Comparison of ENCODE assay signal across 20 mouse cellular contexts in the genomic region with DNA sequence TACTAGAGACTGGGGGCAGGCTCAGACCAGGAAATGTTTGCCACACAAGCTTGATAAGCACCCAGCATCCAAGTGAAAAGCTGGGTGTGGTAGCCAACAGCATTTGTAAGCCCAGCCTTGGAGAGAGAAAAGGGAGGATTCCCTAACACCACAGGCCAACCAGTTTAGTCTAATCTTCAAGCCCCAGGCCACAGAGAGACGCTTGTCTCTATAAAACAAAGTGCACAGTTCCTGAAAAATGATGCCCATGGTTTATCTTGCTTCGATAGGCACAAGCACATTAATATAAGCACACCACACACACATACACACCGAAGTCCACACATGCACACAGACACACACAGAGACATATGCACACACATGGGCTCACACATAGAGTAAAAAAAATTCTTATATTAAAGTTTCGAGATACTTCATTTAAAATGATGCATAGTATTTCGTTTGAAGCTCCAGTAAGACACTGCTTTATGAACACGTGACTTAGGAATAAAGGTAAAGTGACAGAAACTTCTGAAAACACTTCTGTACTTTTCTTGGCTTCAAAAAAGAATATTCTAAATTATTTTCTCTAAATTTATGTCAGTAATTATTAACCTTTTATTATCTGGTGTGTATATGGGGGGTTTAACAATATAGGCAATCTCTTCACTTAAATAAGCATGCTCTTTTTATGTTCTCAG. TPM values are rescaled to one million over a fixed set of nuclear protein-coding genes. Genes with fewer than 3 reads are reported as not detected.
DNase-seq lines count a peak whose midpoint lies in the region; ATAC-seq and TF ChIP-seq lines count a peak whose summit lies in the region.
"Had no signal": no experiment of that assay in that cellular context is flagged by ENCODE, and none has a peak within 500 bp of the region (broad histone marks: within the 10 kb centered on the region; RNA-seq: fewer than 3 reads in every experiment).

No protein-coding gene starts in this region.

- H3K9ac ChIP-seq in MEL (ENCODE audit: control insufficient read depth, low read depth, low read length, poor library complexity, severe bottlenecking), result no peak overlapping the region
- no peak overlapping the region for H3K9ac ChIP-seq in liver, embryonic 16.5 days (ENCODE audit: low read depth, low read length)
- no peak overlapping the region for H3K9ac ChIP-seq in kidney, embryonic 16.5 days (replicated peaks; ENCODE audit: low read length)
- H3K9ac ChIP-seq: limb, embryonic 13.5 days; midbrain, embryonic 12.5 days; neural tube, embryonic 15.5 days had no signal

- H3K9me3 ChIP-seq in MEL (replicated peaks; ENCODE audit: insufficient read depth, low read length), result no peaks in the 10 kb centered on the region
- H3K9me3 ChIP-seq in liver, embryonic 16.5 days (replicated peaks; ENCODE audit: control insufficient read depth, low read length), result no peaks in the 10 kb centered on the region
- H3K9me3 ChIP-seq in kidney, embryonic 16.5 days (ENCODE audit: low read length), result no peaks in the 10 kb centered on the region
- no peaks in the 10 kb centered on the region for H3K9me3 ChIP-seq in forebrain, embryonic 10.5 days
- H3K9me3 ChIP-seq: limb, embryonic 13.5 days; midbrain, embryonic 12.5 days; neural tube, embryonic 15.5 days had no signal

- H3K27me3 ChIP-seq in MEL (ENCODE audit: control insufficient read depth in 1 of 2, insufficient read depth in 2 of 2, low read length in 2 of 2), result no peaks in the 10 kb centered on the region
- H3K27me3 ChIP-seq in liver, embryonic 16.5 days (ENCODE audit: control insufficient read depth, insufficient read depth, low read depth, low read length), result no peaks in the 10 kb centered on the region
- H3K27me3 ChIP-seq in kidney, embryonic 16.5 days (ENCODE audit: insufficient read depth, low read length), result no peaks in the 10 kb centered on the region
- no peaks in the 10 kb centered on the region for H3K27me3 ChIP-seq in forebrain, embryonic 10.5 days (ENCODE audit: poor library complexity, severe bottlenecking)
- H3K27me3 ChIP-seq: limb, embryonic 13.5 days; midbrain, embryonic 12.5 days; neural tube, embryonic 15.5 days had no signal

- TF ChIP-seq EP300 in MEL (IDR thresholded peaks at IDR 0.05; ENCODE audit: low read depth in 1 of 2, low read length in 2 of 2), result peak; percentile 98 to 99

- H3K79me2 ChIP-seq in MEL (ENCODE audit: control insufficient read depth, insufficient read depth, low read length, poor library complexity), result peaks cover 35% of the 10 kb centered on the region

- H3K36me3 ChIP-seq in MEL (ENCODE audit: control insufficient read depth in 1 of 2, insufficient read depth in 2 of 2, low read length in 2 of 2), result peaks cover 0 to 65% of the 10 kb centered on the region in 2 experiments; a peak in 3 of 4 replicates
- H3K36me3 ChIP-seq in liver, embryonic 16.5 days (ENCODE audit: control insufficient read depth, insufficient read depth), result no peaks in the 10 kb centered on the region; the same call in 1 of the 2 replicates
- H3K36me3 ChIP-seq in kidney, embryonic 16.5 days (ENCODE audit: insufficient read depth, low read length), result no peaks in the 10 kb centered on the region
- H3K36me3 ChIP-seq in forebrain, embryonic 10.5 days (replicated peaks), result no peaks in the 10 kb centered on the region
- H3K36me3 ChIP-seq: limb, embryonic 13.5 days; midbrain, embryonic 12.5 days; neural tube, embryonic 15.5 days had no signal

- WGBS in liver, embryonic 16.5 days (ENCODE audit: insufficient replicate concordance), result 35% methylated on average over 6 of the region's 6 CpGs
- WGBS in kidney, embryonic 16.5 days, result 90% methylated on average over 6 of the region's 6 CpGs
- WGBS in forebrain, embryonic 10.5 days, result 91% methylated on average over 6 of the region's 6 CpGs

- ATAC-seq in erythroblast, adult 5-6 weeks (replicated peaks; ENCODE audit: low FRiP score, poor library complexity, severe bottlenecking), result peak; percentile 86
- peak; percentile 93 for ATAC-seq in liver, embryonic 16.5 days (ENCODE audit: low read depth)
- no peak for ATAC-seq in kidney, embryonic 16.5 days (ENCODE audit: low FRiP score, low TSS enrichment)
- ATAC-seq: forebrain, embryonic 16.5 days; hindbrain, embryonic 16.5 days had no signal

- TF ChIP-seq RAD21 in MEL (IDR thresholded peaks at IDR 0.05; ENCODE audit: low read depth, low read length), result no peak

- peak overlapping the region; percentile 61 for H3K4me2 ChIP-seq in liver, embryonic 16.5 days (ENCODE audit: low read depth, low read length)
- H3K4me2 ChIP-seq in kidney, embryonic 16.5 days (replicated peaks; ENCODE audit: low read depth, low read length), result no peak overlapping the region
- H3K4me2 ChIP-seq: heart, embryonic 11.5 days; limb, embryonic 13.5 days; midbrain, embryonic 12.5 days; neural tube, embryonic 15.5 days had no signal

- H3K4me3 ChIP-seq in MEL (ENCODE audit: control insufficient read depth in 1 of 2, insufficient read depth in 1 of 2, low read depth in 2 of 2, low read length in 2 of 2), result peak overlapping the region in 1 of 2 experiments; percentile 3; a peak in 2 of 4 replicates
- peak overlapping the region; percentile 20 for H3K4me3 ChIP-seq in liver, embryonic 16.5 days (ENCODE audit: low read depth, low read length)
- no peak overlapping the region for H3K4me3 ChIP-seq in kidney, embryonic 16.5 days (ENCODE audit: low read length)
- no peak overlapping the region for H3K4me3 ChIP-seq in forebrain, embryonic 10.5 days
- H3K4me3 ChIP-seq: gastrocnemius, adult 2 months; layer of hippocampus, adult 2 months; left cerebral cortex, adult 2 months; limb, embryonic 13.5 days; midbrain, embryonic 12.5 days; neural tube, embryonic 15.5 days had no signal

- H3K27ac ChIP-seq in MEL (ENCODE audit: control insufficient read depth, low read depth, low read length), result peak overlapping the region; percentile 94
- peak overlapping the region; percentile 91 for H3K27ac ChIP-seq in liver, embryonic 16.5 days (ENCODE audit: low read length)
- H3K27ac ChIP-seq in kidney, embryonic 16.5 days (ENCODE audit: low read length), result no peak overlapping the region
- no peak overlapping the region for H3K27ac ChIP-seq in forebrain, embryonic 10.5 days
- H3K27ac ChIP-seq: gastrocnemius, adult 2 months; layer of hippocampus, adult 2 months; left cerebral cortex, adult 2 months; limb, embryonic 13.5 days; midbrain, embryonic 12.5 days; neural tube, embryonic 15.5 days had no signal

- DNase-seq in ES-CJ7 (ENCODE audit: low read depth, low spot score), result peak; percentile 32
- DNase-seq in MEL (ENCODE audit: low read depth, low spot score), result peak; percentile 94
- DNase-seq in cerebellum, adult 9-11 months, result no peak
- no peak for DNase-seq in forebrain, embryonic 10.5 days (ENCODE audit: extremely low spot score, low spot score)
- DNase-seq: cerebellum, adult 11-12 months; gastrocnemius, adult 2 months; kidney, adult 9 months; lung, postnatal 14 days; thymus, adult 18-20 months had no signal

- TF ChIP-seq POLR2A in MEL (IDR thresholded peaks at IDR 0.05; ENCODE audit: control insufficient read depth in 1 of 2, insufficient read depth in 1 of 2, low read depth in 1 of 2, low read length in 2 of 2, poor library complexity in 1 of 2), result no peak

- H3K4me1 ChIP-seq in MEL (ENCODE audit: control insufficient read depth in 1 of 2, insufficient read depth in 2 of 2, low read length in 2 of 2), result peaks cover 50 to 51% of the 10 kb centered on the region in 2 experiments
- peaks cover 48% of the 10 kb centered on the region for H3K4me1 ChIP-seq in liver, embryonic 16.5 days (ENCODE audit: control insufficient read depth, low read depth, low read length)
- 0 out of 2 replicates have a peak, but pooled peaks cover 4% of the 10 kb centered on the region for H3K4me1 ChIP-seq in kidney, embryonic 16.5 days (ENCODE audit: insufficient read depth, low read length)
- H3K4me1 ChIP-seq in forebrain, embryonic 10.5 days, result no peaks in the 10 kb centered on the region
- H3K4me1 ChIP-seq: limb, embryonic 13.5 days; midbrain, embryonic 12.5 days; neural tube, embryonic 15.5 days had no signal

- no peak for TF ChIP-seq CTCF in MEL (IDR thresholded peaks at IDR 0.05 in 2 of 3, conservative IDR thresholded peaks at IDR 0.05 in 1 of 3; ENCODE audit: control insufficient read depth in 1 of 3, insufficient read depth in 1 of 3, low read depth in 2 of 3, low read length in 3 of 3, poor library complexity in 1 of 3, severe bottlenecking in 1 of 3)

TF ChIP-seq in MEL, 35 proteins besides CTCF, POLR2A, EP300 and RAD21 (continues in another document):
- peak; percentile 22; the same call in 1 of the 2 replicates for TF ChIP-seq CHD2 (IDR thresholded peaks at IDR 0.05; ENCODE audit: low read length)
- TF ChIP-seq E2F4 (IDR thresholded peaks at IDR 0.05; ENCODE audit: borderline replicate concordance, low read depth, low read length), result no peak
- peak; percentile 24; the same call in 1 of the 2 replicates for TF ChIP-seq MEF2A (IDR thresholded peaks at IDR 0.05; ENCODE audit: extremely low read depth, insufficient replicate concordance, low read depth, low read length, poor library complexity, severe bottlenecking)
- peak; percentile 85 for TF ChIP-seq MAX (IDR thresholded peaks at IDR 0.05; ENCODE audit: low read length)
- TF ChIP-seq ELF1 (IDR thresholded peaks at IDR 0.05; ENCODE audit: low read depth, low read length), result peak; percentile 56; the same call in 1 of the 2 replicates
- peak; percentile 88; the same call in 1 of the 2 replicates for TF ChIP-seq MYC (IDR thresholded peaks at IDR 0.05; ENCODE audit: low read depth, low read length)
- peak; percentile 32; the same call in 1 of the 2 replicates for TF ChIP-seq ZMIZ1 (IDR thresholded peaks at IDR 0.05; ENCODE audit: low read depth, low read length)
- no peak for TF ChIP-seq POLR2AphosphoS2 (IDR thresholded peaks at IDR 0.05; ENCODE audit: low read length)
- peak; percentile 52; the same call in 1 of the 2 replicates for TF ChIP-seq HCFC1 (IDR thresholded peaks at IDR 0.05; ENCODE audit: low read depth, low read length)
- peak; percentile 56; the same call in 1 of the 2 replicates for TF ChIP-seq MAZ (IDR thresholded peaks at IDR 0.05; ENCODE audit: low read depth, low read length)
- peak; percentile 96 for TF ChIP-seq TAL1 (IDR thresholded peaks at IDR 0.05; ENCODE audit: low read length)
- TF ChIP-seq USF1 (IDR thresholded peaks at IDR 0.05; ENCODE audit: low read depth, low read length), result peak; percentile 87
- peak; percentile 97 for TF ChIP-seq TCF12 (IDR thresholded peaks at IDR 0.05; ENCODE audit: low read depth, low read length)

RNA-seq across cellular contexts. Expression of gene Dpy19l1, which starts 14.4 kb away (rescaled TPM):
- total RNA-seq in MEL (2012; rRNA removed), result 35.3 TPM in 2 replicates
- 10 to 100 TPM; 26.9 to 71.6 TPM for polyA plus RNA-seq in MEL (2012; ENCODE audit: insufficient read depth in 1 of 2, insufficient read length in 2 of 2, low read depth in 1 of 2, low replicate concordance in 2 of 2, missing spikeins in 1 of 2)
- total RNA-seq in erythroblast, adult 5-6 weeks (2015; ENCODE audit: low replicate concordance), result 17.1 and 21.1 TPM in 2 replicates
- 17.6 and 21.0 TPM in 2 replicates for total RNA-seq in erythroblast, adult 5-6 weeks (2017; ENCODE audit: low replicate concordance)
- 7.1 and 7.3 TPM in 2 replicates for polyA plus RNA-seq in liver, embryonic 16.5 days (2015; fragmentation: Nextera tagmentation; extraction: Ambion mirVana)
- 8.1 and 9.5 TPM in 2 replicates for polyA plus RNA-seq in kidney, embryonic 16.5 days (2015; fragmentation: Nextera tagmentation; extraction: Ambion mirVana)
- 9.7 and 10.0 TPM in 2 replicates for polyA plus RNA-seq in forebrain, embryonic 10.5 days (2016; fragmentation: Nextera tagmentation; extraction: Ambion mirVana)

Comparison
In these comparisons a context has a peak if more than half of its experiments do, and no peak if none do; other contexts are left out.
1. DNase-seq: peak in ES-CJ7 (single experiment) and MEL (single experiment); none in cerebellum, adult 9-11 months (single experiment) and forebrain, embryonic 10.5 days (single experiment).
2. H3K27ac ChIP-seq: peak in MEL (single experiment) and liver, embryonic 16.5 days (single experiment); none in kidney, embryonic 16.5 days (single experiment) and forebrain, embryonic 10.5 days (single experiment).